Comparison of ENCODE assay signal across 8 mouse cellular contexts in the genomic region with DNA sequence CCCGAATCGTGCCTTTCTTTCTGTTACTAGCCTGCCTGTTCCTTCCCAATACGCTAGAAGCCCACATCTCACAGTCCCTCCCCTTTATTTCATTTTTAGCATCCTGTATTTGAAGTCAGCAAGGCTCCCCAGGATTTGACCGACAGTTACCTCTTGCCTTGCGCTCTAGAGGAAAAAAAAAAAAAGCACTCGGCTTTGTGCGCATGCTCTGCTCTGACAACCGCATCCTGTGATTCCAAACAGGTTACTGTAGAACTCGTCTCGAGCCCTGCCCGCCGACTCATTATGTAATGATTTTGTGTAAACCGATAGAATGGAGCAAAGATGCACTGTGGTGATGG. TPM values are rescaled to one million over a fixed set of nuclear protein-coding genes. Genes with fewer than 3 reads are reported as not detected.
DNase-seq lines count a peak whose midpoint lies in the region; ATAC-seq and TF ChIP-seq lines count a peak whose summit lies in the region.

No protein-coding gene starts in this region.

- H3K9me3 ChIP-seq in heart, embryonic 11.5 days (replicated peaks; ENCODE audit: control insufficient read depth, low read length), result no peaks in the 10 kb centered on the region
- H3K9me3 ChIP-seq in midbrain, postnatal 0 days (ENCODE audit: low read length), result no peaks in the 10 kb centered on the region

- H3K4me3 ChIP-seq in cortical plate, adult 2 months (ENCODE audit: insufficient read depth, low read length), result peak overlapping the region; percentile 98
- peak overlapping the region; percentile 64 for H3K4me3 ChIP-seq in heart, embryonic 11.5 days (ENCODE audit: low read depth, low read length)
- H3K4me3 ChIP-seq in midbrain, postnatal 0 days (ENCODE audit: low read depth, low read length), result peak overlapping the region; percentile 85

- TF ChIP-seq POLR2A in cortical plate, adult 2 months (IDR thresholded peaks at IDR 0.05; ENCODE audit: extremely low read depth, insufficient read depth, low read length), result peak; percentile 27

- WGBS in heart, embryonic 11.5 days (ENCODE audit: insufficient replicate concordance), result 3% methylated on average over 13 of the region's 13 CpGs
- WGBS in midbrain, postnatal 0 days, result under 1% methylated on average over 13 of the region's 13 CpGs

- no peaks in the 10 kb centered on the region for H3K36me3 ChIP-seq in heart, embryonic 11.5 days (ENCODE audit: control insufficient read depth, insufficient read depth, low read length)
- no peaks in the 10 kb centered on the region for H3K36me3 ChIP-seq in midbrain, postnatal 0 days (ENCODE audit: insufficient read depth, low read length)
- no peaks in the 10 kb centered on the region; the same call in 1 of the 2 replicates for H3K36me3 ChIP-seq in splenic B cell, adult 2 months (ENCODE audit: control insufficient read depth, insufficient read depth, low read length, poor library complexity, severe bottlenecking)

- H3K4me2 ChIP-seq in heart, embryonic 11.5 days, result peak overlapping the region; percentile 91
- H3K4me2 ChIP-seq in midbrain, postnatal 0 days (ENCODE audit: low read depth, low read length, poor library complexity, severe bottlenecking), result peak overlapping the region; percentile 83

- peak; percentile 75 for DNase-seq in adrenal gland, postnatal 14 days
- DNase-seq in adrenal gland, adult 18-20 months (ENCODE audit: low spot score in 2 of 2), result no peak
- peak; percentile 70 for DNase-seq in kidney, adult 9 months
- peak; percentile 45 for DNase-seq in liver
- DNase-seq in midbrain, postnatal 0 days (ENCODE audit: low spot score), result peak; percentile 89
- DNase-seq in splenic B cell, adult 2 months (ENCODE audit: low read depth, low spot score), result peak; percentile 91

- peaks cover 15% of the 10 kb centered on the region for H3K4me1 ChIP-seq in cortical plate, adult 2 months (ENCODE audit: control insufficient read depth, insufficient read depth, low read length)
- peaks cover 20% of the 10 kb centered on the region for H3K4me1 ChIP-seq in heart, embryonic 11.5 days (ENCODE audit: control insufficient read depth, insufficient read depth, low read length)
- H3K4me1 ChIP-seq in midbrain, postnatal 0 days (ENCODE audit: insufficient read depth, low read length), result 0 out of 2 replicates have a peak, but pooled peaks cover 13% of the 10 kb centered on the region

- ATAC-seq in heart, embryonic 11.5 days (replicated peaks; ENCODE audit: insufficient number of reproducible peaks, low FRiP score, low TSS enrichment), result no peak
- ATAC-seq in midbrain, postnatal 0 days (ENCODE audit: low FRiP score), result peak; percentile 61

- no peak for TF ChIP-seq CTCF in cortical plate, adult 2 months (IDR thresholded peaks at IDR 0.05; ENCODE audit: extremely low read depth, insufficient read depth, low read length)
- TF ChIP-seq CTCF in midbrain, postnatal 0 days (IDR thresholded peaks at IDR 0.05), result no peak

- H3K27ac ChIP-seq in cortical plate, adult 2 months (ENCODE audit: insufficient read depth, low read length), result peak overlapping the region; percentile 98
- no peak overlapping the region for H3K27ac ChIP-seq in heart, embryonic 11.5 days (ENCODE audit: low read depth, low read length)
- peak overlapping the region; percentile 87 for H3K27ac ChIP-seq in midbrain, postnatal 0 days (ENCODE audit: low read depth, low read length)

- H3K27me3 ChIP-seq in heart, embryonic 11.5 days (ENCODE audit: control insufficient read depth, insufficient read depth, low read length), result peaks cover 18% of the 10 kb centered on the region
- no peaks in the 10 kb centered on the region for H3K27me3 ChIP-seq in midbrain, postnatal 0 days (ENCODE audit: insufficient read depth, low read length)
- no peaks in the 10 kb centered on the region for H3K27me3 ChIP-seq in splenic B cell, adult 2 months (ENCODE audit: control insufficient read depth, insufficient read depth, low read length, poor library complexity, severe bottlenecking)

- no peak overlapping the region for H3K9ac ChIP-seq in heart, embryonic 11.5 days (ENCODE audit: low read depth, low read length)
- peak overlapping the region; percentile 80 for H3K9ac ChIP-seq in midbrain, postnatal 0 days (replicated peaks; ENCODE audit: low read length, poor library complexity, severe bottlenecking)

RNA-seq across cellular contexts. Expression of gene Abcg1, which starts 1.2 kb away (rescaled TPM):
- 11.7 and 21.9 TPM in 2 replicates for total RNA-seq in adrenal gland, postnatal 14 days (2021)
- total RNA-seq in adrenal gland, adult 18-20 months (2021), result 10 to 100 TPM in 1 of 2 experiments, 1 to 10 TPM in 1; 10.0 to 16.6 TPM
- polyA plus RNA-seq in cortical plate, adult 2 months (2012; rRNA removed), result 27.8 and 29.8 TPM in 2 replicates
- polyA plus RNA-seq in heart, embryonic 11.5 days (2014; fragmentation: Nextera tagmentation; extraction: Ambion mirVana), result 4.6 and 6.4 TPM in 2 replicates
- total RNA-seq in midbrain, postnatal 0 days (2014; rRNA removed), result 29.2 and 38.7 TPM in 2 replicates
- polyA plus RNA-seq in midbrain, postnatal 0 days (2015; fragmentation: Nextera tagmentation; extraction: Ambion mirVana), result 19.6 and 20.7 TPM in 2 replicates

Comparison
In these comparisons a context has a peak if more than half of its experiments do, and no peak if none do; other contexts are left out.
1. DNase-seq: peak in adrenal gland, postnatal 14 days (single experiment), kidney, adult 9 months (single experiment), liver (single experiment), midbrain, postnatal 0 days (single experiment) and splenic B cell, adult 2 months (single experiment); none in adrenal gland, adult 18-20 months (0 of 2).
2. Peak in every context shown above with its lines, with median percentiles within 50 percentile points of each other: H3K4me3 ChIP-seq.